Mouse (Mus musculus) intestine, embryonic 16.5 days (tissue): ENCODE data around the gene Tfap2d. TPM values are rescaled to one million over a fixed set of nuclear protein-coding genes. Genes with fewer than 3 reads are reported as not detected.

Source experiments
- ATAC-seq: fragments of 200-750 bp; cut with Nextera tagmentation; 2 replicates; pipeline ENCODE4 v1.8.0; 2017; ENCODE audit warnings: moderate TSS enrichment, moderate library complexity
- H3K27ac ChIP-seq: fragments of 300-500 bp; sonication (generic); 2 replicates; pipeline ENCODE4 v1.5.1; 2014; ENCODE audit warnings: mild to moderate bottlenecking, low read length
- H3K27me3 ChIP-seq: fragments of 300-500 bp; sonication (generic); replicated peaks from 2 replicates; pipeline ENCODE4 v1.6.1; 2014; ENCODE audit warnings: low read length, control low read depth, mixed read lengths; ENCODE audit not compliant: control insufficient read depth, insufficient read depth
- H3K36me3 ChIP-seq: fragments of 300-500 bp; sonication (generic); 2 replicates; pipeline ENCODE4 v1.6.1; 2014; ENCODE audit warnings: low read length, control low read depth; ENCODE audit not compliant: control insufficient read depth, insufficient read depth
- H3K4me1 ChIP-seq: fragments of 300-500 bp; sonication (generic); 2 replicates; pipeline ENCODE4 v1.6.1; 2014; ENCODE audit warnings: low read length, control low read depth, mixed read lengths; ENCODE audit not compliant: control insufficient read depth, insufficient read depth
- H3K4me2 ChIP-seq: fragments of 300-500 bp; sonication (generic); 2 replicates; pipeline ENCODE4 v1.6.1; 2014; ENCODE audit warnings: low read depth, low read length, control low read depth
- H3K4me3 ChIP-seq: fragments of 300-500 bp; sonication (generic); 2 replicates; pipeline ENCODE4 v1.5.1; 2014; ENCODE audit warnings: mild to moderate bottlenecking, low read length
- H3K9ac ChIP-seq: fragments of 300-500 bp; sonication (generic); 2 replicates; pipeline ENCODE4 v1.6.1; 2014; ENCODE audit warnings: low read depth, low read length
- H3K9me3 ChIP-seq: fragments of 300-500 bp; sonication (generic); 2 replicates; pipeline ENCODE4 v1.6.1; 2016; ENCODE audit warnings: low read length, control low read depth; ENCODE audit not compliant: control insufficient read depth
- whole genome bisulfite sequencing: fragments of 180-500 bp; shearing (Covaris S2); extraction: QIAGEN DNeasy Blood & Tissue Kit; methylation state at CpG from one replicate; pipeline ENCODE4 v1.1.7; 2014; 5-methylcytosine and 5-hydroxymethylcytosine counted together
- polyA plus RNA-seq: library from polyadenylated mRNA; unstranded; fragments of >200 nt; fragmentation: Nextera tagmentation; extraction: Ambion mirVana; gene quantifications from 2 replicates; pipeline ENCODE4 v1.2.1, GENCODE M21; 2015

The Tfap2d gene
- polyA plus RNA-seq: not detected in 2 replicates

GRCm38 (mm10) chr1:19102631-19103030 lies at the start of gene Tfap2d:
TSS of gene Tfap2d (plus strand) at chr1:19103022.
- Histone ChIP-seq H3K4me3 (no peak within 1 kb of the TSS), H3K27ac (no peak within 1 kb of the TSS), H3K36me3 (no peaks in the 10 kb centered on the region), H3K9ac (no peak within 1 kb of the TSS), H3K9me3 (no peaks in the 10 kb centered on the region), H3K4me2 (no peak within 1 kb of the TSS), H3K27me3 (peaks cover 47% of the 10 kb centered on the region), H3K4me1 (no peaks in the 10 kb centered on the region)
- ATAC-seq: no peak
- 6% methylated on average over 6 of the region's 6 CpGs for WGBS

- no peaks in the 10 kb centered on the region for H3K9me3 ChIP-seq
- H3K9ac ChIP-seq: no peak overlapping the region
- ATAC-seq: no peak
- H3K27me3 ChIP-seq: no peaks in the 10 kb centered on the region
- H3K4me3 ChIP-seq: no peak overlapping the region
- no peaks in the 10 kb centered on the region for H3K4me1 ChIP-seq
- no peaks in the 10 kb centered on the region for H3K36me3 ChIP-seq
- 14% methylated on average over 3 of the region's 3 CpGs for WGBS
- no peak overlapping the region for H3K4me2 ChIP-seq
- H3K27ac ChIP-seq: no peak overlapping the region
These were observed 46.5 kb upstream of the Tfap2d start for GRCm38 (mm10) chr1:19056300-19056699.

GRCm38 (mm10) chr1:19056861-19057260 lies 46.0 kb upstream of the Tfap2d start:
- 75% methylated on average over 6 of the region's 6 CpGs for WGBS
- no peak overlapping the region for H3K27ac ChIP-seq
- no peaks in the 10 kb centered on the region for H3K36me3 ChIP-seq
- H3K27me3 ChIP-seq: no peaks in the 10 kb centered on the region
- no peak overlapping the region for H3K4me2 ChIP-seq
- no peak for ATAC-seq
- no peak overlapping the region for H3K4me3 ChIP-seq
- no peak overlapping the region for H3K9ac ChIP-seq
- H3K9me3 ChIP-seq: no peaks in the 10 kb centered on the region
- no peaks in the 10 kb centered on the region for H3K4me1 ChIP-seq

- Histone ChIP-seq H3K27me3 (no peaks in the 10 kb centered on the region), H3K4me1 (no peaks in the 10 kb centered on the region), H3K4me2 (no peak overlapping the region), H3K27ac (no peak overlapping the region), H3K4me3 (no peak overlapping the region), H3K9ac (no peak overlapping the region), H3K9me3 (no peaks in the 10 kb centered on the region), H3K36me3 (no peaks in the 10 kb centered on the region)
- no peak for ATAC-seq
- 15% methylated on average over 8 of the region's 8 CpGs for WGBS
These were observed 14.7 kb upstream of the Tfap2d start for GRCm38 (mm10) chr1:19088078-19088477.

- no peak for ATAC-seq
- Histone ChIP-seq H3K27ac (no peak overlapping the region), H3K4me1 (no peaks in the 10 kb centered on the region), H3K36me3 (no peaks in the 10 kb centered on the region), H3K9me3 (no peaks in the 10 kb centered on the region), H3K4me3 (no peak overlapping the region), H3K4me2 (no peak overlapping the region), H3K27me3 (peaks cover 21% of the 10 kb centered on the region), H3K9ac (no peak overlapping the region)
- WGBS: 2% methylated on average over 18 of the region's 18 CpGs
These were observed 5.9 kb upstream of the Tfap2d start for GRCm38 (mm10) chr1:19096921-19097320.

GRCm38 (mm10) chr1:19103316-19103715 lies 494 bp downstream of the Tfap2d start:
- Histone ChIP-seq H3K4me2 (no peak overlapping the region), H3K4me1 (no peaks in the 10 kb centered on the region), H3K9me3 (no peaks in the 10 kb centered on the region), H3K4me3 (no peak overlapping the region), H3K9ac (no peak overlapping the region), H3K36me3 (no peaks in the 10 kb centered on the region), H3K27ac (no peak overlapping the region), H3K27me3 (peaks cover 49% of the 10 kb centered on the region)
- no peak for ATAC-seq
- WGBS: 1% methylated on average over 21 of the region's 21 CpGs

- H3K36me3 ChIP-seq: no peaks in the 10 kb centered on the region
- H3K4me2 ChIP-seq: no peak overlapping the region
- no peak overlapping the region for H3K27ac ChIP-seq
- WGBS: under 1% methylated on average over 10 of the region's 10 CpGs
- H3K4me1 ChIP-seq: no peaks in the 10 kb centered on the region
- no peak overlapping the region for H3K9ac ChIP-seq
- peaks cover 46% of the 10 kb centered on the region for H3K27me3 ChIP-seq
- no peaks in the 10 kb centered on the region for H3K9me3 ChIP-seq
- H3K4me3 ChIP-seq: no peak overlapping the region
- no peak for ATAC-seq
These were observed 937 bp downstream of the Tfap2d start for GRCm38 (mm10) chr1:19103776-19104142.

- no peak overlapping the region for H3K4me2 ChIP-seq
- WGBS: under 1% methylated on average over 40 of the region's 40 CpGs
- H3K9me3 ChIP-seq: no peaks in the 10 kb centered on the region
- H3K4me1 ChIP-seq: no peaks in the 10 kb centered on the region
- no peak overlapping the region for H3K9ac ChIP-seq
- H3K36me3 ChIP-seq: no peaks in the 10 kb centered on the region
- H3K27ac ChIP-seq: no peak overlapping the region
- no peak for ATAC-seq
- H3K4me3 ChIP-seq: no peak overlapping the region
- H3K27me3 ChIP-seq: peaks cover 46% of the 10 kb centered on the region
These were observed 1.5 kb downstream of the Tfap2d start for GRCm38 (mm10) chr1:19104143-19104857.

GRCm38 (mm10) chr1:19106401-19106800 lies 3.6 kb downstream of the Tfap2d start:
- H3K4me3 ChIP-seq: no peak overlapping the region
- no peaks in the 10 kb centered on the region for H3K36me3 ChIP-seq
- 3% methylated on average over 4 of the region's 4 CpGs for WGBS
- H3K4me1 ChIP-seq: no peaks in the 10 kb centered on the region
- H3K4me2 ChIP-seq: no peak overlapping the region
- H3K27ac ChIP-seq: no peak overlapping the region
- H3K9ac ChIP-seq: no peak overlapping the region
- H3K27me3 ChIP-seq: peaks cover 58% of the 10 kb centered on the region
- ATAC-seq: no peak
- H3K9me3 ChIP-seq: no peaks in the 10 kb centered on the region
